Mouse (Mus musculus): ENCODE data around the gene Fcamr. TPM values are rescaled to one million over a fixed set of nuclear protein-coding genes. Genes with fewer than 3 reads are reported as not detected.
A peak's percentile ranks its signal among the peaks of the same experiment; 100 is the strongest.

Gene Fcamr
- polyA plus RNA-seq, 1 experiment from 2014 or later: not detected

- Histone ChIP-seq H3K27ac (no peak overlapping the region), H3K27me3 (no peaks in the 10 kb centered on the region), H3K36me3 (no peaks in the 10 kb centered on the region), H3K4me2 (replicated peaks) (no peak overlapping the region), H3K9ac (no peak overlapping the region), H3K4me1 (no peaks in the 10 kb centered on the region), H3K9me3 (replicated peaks) (no peaks in the 10 kb centered on the region), H3K4me3 (no peak overlapping the region)
- WGBS: 34% methylated on average over 4 of the region's 4 CpGs
- no peak for ATAC-seq (ENCODE audit: low FRiP score)
Observed at GRCm38 (mm10) chr1:130784054-130784453, 16.6 kb upstream of the Fcamr start.

- Histone ChIP-seq H3K27me3 (no peaks in the 10 kb centered on the region), H3K4me2 (replicated peaks) (no peak overlapping the region), H3K9me3 (replicated peaks) (no peaks in the 10 kb centered on the region; the same call in 1 of the 2 replicates), H3K27ac (no peak overlapping the region), H3K4me1 (peaks cover 6% of the 10 kb centered on the region), H3K36me3 (no peaks in the 10 kb centered on the region), H3K4me3 (no peak overlapping the region), H3K9ac (no peak overlapping the region)
- 48% methylated on average over 4 of the region's 4 CpGs for WGBS
- no peak for ATAC-seq (ENCODE audit: low FRiP score)
Observed at GRCm38 (mm10) chr1:130787001-130787400, 13.7 kb upstream of the Fcamr start.

- Histone ChIP-seq H3K4me3 (no peak overlapping the region), H3K36me3 (no peaks in the 10 kb centered on the region), H3K9me3 (replicated peaks) (no peaks in the 10 kb centered on the region; the same call in 1 of the 2 replicates), H3K9ac (no peak overlapping the region), H3K27ac (no peak overlapping the region), H3K4me2 (replicated peaks) (no peak overlapping the region), H3K4me1 (peaks cover 6% of the 10 kb centered on the region), H3K27me3 (no peaks in the 10 kb centered on the region)
- 59% methylated on average over 3 of the region's 3 CpGs for WGBS
- ATAC-seq (ENCODE audit: low FRiP score): peak; percentile 64
Observed at GRCm38 (mm10) chr1:130789512-130790451, 10.9 kb upstream of the Fcamr start.

GRCm38 (mm10) chr1:130795331-130795730 lies 5.4 kb upstream of the Fcamr start:
- ATAC-seq (ENCODE audit: low FRiP score): no peak
- Histone ChIP-seq H3K36me3 (no peaks in the 10 kb centered on the region), H3K4me1 (no peaks in the 10 kb centered on the region), H3K27me3 (no peaks in the 10 kb centered on the region), H3K4me3 (no peak overlapping the region), H3K27ac (no peak overlapping the region), H3K9ac (no peak overlapping the region), H3K9me3 (replicated peaks) (no peaks in the 10 kb centered on the region; the same call in 1 of the 2 replicates), H3K4me2 (replicated peaks) (no peak overlapping the region)
- WGBS: 81% methylated on average over 2 of the region's 2 CpGs

GRCm38 (mm10) chr1:130796967-130797684 lies 3.6 kb upstream of the Fcamr start:
- Histone ChIP-seq H3K9ac (no peak overlapping the region), H3K4me3 (no peak overlapping the region), H3K4me1 (no peaks in the 10 kb centered on the region), H3K36me3 (no peaks in the 10 kb centered on the region), H3K4me2 (replicated peaks) (no peak overlapping the region), H3K9me3 (replicated peaks) (no peaks in the 10 kb centered on the region; the same call in 1 of the 2 replicates), H3K27me3 (no peaks in the 10 kb centered on the region), H3K27ac (no peak overlapping the region)
- WGBS: 81% methylated on average over 8 of the region's 8 CpGs
- no peak for ATAC-seq (ENCODE audit: low FRiP score)

GRCm38 (mm10) chr1:130798037-130798436 lies 2.7 kb upstream of the Fcamr start:
- WGBS: 73% methylated on average over 6 of the region's 6 CpGs
- no peaks in the 10 kb centered on the region for H3K36me3 ChIP-seq
- no peak overlapping the region for H3K4me3 ChIP-seq
- H3K4me1 ChIP-seq: no peaks in the 10 kb centered on the region
- no peaks in the 10 kb centered on the region for H3K27me3 ChIP-seq
- H3K4me2 ChIP-seq (replicated peaks): no peak overlapping the region
- H3K9ac ChIP-seq: no peak overlapping the region
- H3K27ac ChIP-seq: no peak overlapping the region
- no peaks in the 10 kb centered on the region for H3K9me3 ChIP-seq (replicated peaks)
- no peak for ATAC-seq (ENCODE audit: low FRiP score)

GRCm38 (mm10) chr1:130798551-130798950 lies 2.2 kb upstream of the Fcamr start:
- no peak overlapping the region for H3K9ac ChIP-seq
- no peaks in the 10 kb centered on the region for H3K4me1 ChIP-seq
- no peak overlapping the region for H3K27ac ChIP-seq
- no peak for ATAC-seq (ENCODE audit: low FRiP score)
- WGBS: 83% methylated on average over 3 of the region's 3 CpGs
- no peaks in the 10 kb centered on the region for H3K9me3 ChIP-seq (replicated peaks)
- H3K36me3 ChIP-seq: no peaks in the 10 kb centered on the region
- H3K4me3 ChIP-seq: no peak overlapping the region
- H3K27me3 ChIP-seq: no peaks in the 10 kb centered on the region
- no peak overlapping the region for H3K4me2 ChIP-seq (replicated peaks)

- no peaks in the 10 kb centered on the region for H3K9me3 ChIP-seq (replicated peaks)
- no peak overlapping the region for H3K4me2 ChIP-seq (replicated peaks)
- H3K27me3 ChIP-seq: no peaks in the 10 kb centered on the region
- no peak for ATAC-seq (ENCODE audit: low FRiP score)
- H3K36me3 ChIP-seq: no peaks in the 10 kb centered on the region
- no peak overlapping the region for H3K4me3 ChIP-seq
- no peak overlapping the region for H3K9ac ChIP-seq
- no peak overlapping the region for H3K27ac ChIP-seq
- 96% methylated on average over 2 of the region's 2 CpGs for WGBS
- H3K4me1 ChIP-seq: no peaks in the 10 kb centered on the region
Observed at GRCm38 (mm10) chr1:130799399-130799798, 1.3 kb upstream of the Fcamr start.

- Histone ChIP-seq H3K4me2 (replicated peaks) (no peak overlapping the region), H3K4me3 (no peak overlapping the region), H3K27ac (no peak overlapping the region), H3K36me3 (no peaks in the 10 kb centered on the region), H3K4me1 (no peaks in the 10 kb centered on the region), H3K9me3 (replicated peaks) (no peaks in the 10 kb centered on the region), H3K9ac (no peak overlapping the region), H3K27me3 (no peaks in the 10 kb centered on the region)
- WGBS: 63% methylated on average over 2 of the region's 2 CpGs
- no peak for ATAC-seq (ENCODE audit: low FRiP score)
Observed at GRCm38 (mm10) chr1:130801511-130801910, 809 bp downstream of the Fcamr start.

- Histone ChIP-seq H3K9me3 (replicated peaks) (no peaks in the 10 kb centered on the region), H3K27ac (no peak overlapping the region), H3K4me2 (replicated peaks) (no peak overlapping the region), H3K36me3 (no peaks in the 10 kb centered on the region), H3K4me3 (no peak overlapping the region), H3K27me3 (no peaks in the 10 kb centered on the region), H3K9ac (no peak overlapping the region), H3K4me1 (no peaks in the 10 kb centered on the region)
- 52% methylated on average over 6 of the region's 6 CpGs for WGBS
- no peak for ATAC-seq (ENCODE audit: low FRiP score)
Observed at GRCm38 (mm10) chr1:130802976-130803375, 2.3 kb downstream of the Fcamr start.

- Histone ChIP-seq H3K9me3 (replicated peaks) (no peaks in the 10 kb centered on the region), H3K4me2 (replicated peaks) (no peak overlapping the region), H3K36me3 (no peaks in the 10 kb centered on the region), H3K4me1 (no peaks in the 10 kb centered on the region), H3K27me3 (no peaks in the 10 kb centered on the region), H3K9ac (no peak overlapping the region), H3K4me3 (no peak overlapping the region), H3K27ac (no peak overlapping the region)
- 78% methylated on average over 6 of the region's 6 CpGs for WGBS
- no peak for ATAC-seq (ENCODE audit: low FRiP score)
Observed at GRCm38 (mm10) chr1:130804279-130804678, 3.6 kb downstream of the Fcamr start.

- Histone ChIP-seq H3K36me3 (no peaks in the 10 kb centered on the region), H3K9me3 (replicated peaks) (no peaks in the 10 kb centered on the region), H3K4me3 (no peak overlapping the region), H3K4me2 (replicated peaks) (no peak overlapping the region), H3K4me1 (no peaks in the 10 kb centered on the region), H3K27me3 (no peaks in the 10 kb centered on the region), H3K27ac (no peak overlapping the region), H3K9ac (no peak overlapping the region)
- no peak for ATAC-seq (ENCODE audit: low FRiP score)
- WGBS: 88% methylated on average over 3 of the region's 3 CpGs
Observed at GRCm38 (mm10) chr1:130810906-130811305, 10.2 kb downstream of the Fcamr start.

All from hindbrain, embryonic 12.5 days (tissue).